ENCODE assay signal across 20 mouse cellular contexts in the genomic region with DNA sequence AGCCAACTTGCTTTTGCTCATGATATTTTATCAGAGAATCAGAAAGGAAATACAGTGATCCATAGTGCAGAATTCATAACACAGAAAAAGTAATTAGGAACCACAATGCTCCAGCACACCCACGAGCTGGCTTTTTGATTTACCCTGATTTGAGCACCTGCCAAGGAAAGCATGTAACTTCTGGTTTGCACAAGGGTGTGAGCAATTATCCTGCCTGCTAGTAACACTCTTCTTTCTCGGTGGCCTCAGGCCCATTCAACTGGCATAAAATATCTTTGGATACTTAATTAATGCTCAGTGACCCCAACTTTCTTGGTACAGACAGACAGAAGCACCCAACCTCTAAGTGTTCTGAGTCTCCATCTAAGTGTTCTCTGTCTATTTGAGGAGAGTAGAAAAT. TPM values are rescaled to one million over a fixed set of nuclear protein-coding genes. Genes with fewer than 3 reads are reported as not detected.
DNase-seq lines count a peak whose midpoint lies in the region; ATAC-seq lines count a peak whose summit lies in the region.
"Had no signal": no experiment of that assay in that cellular context is flagged by ENCODE, and none has a peak within 500 bp of the region (broad histone marks: within the 10 kb centered on the region; RNA-seq: fewer than 3 reads in every experiment).

No protein-coding gene starts in this region.

- H3K4me2 ChIP-seq in embryonic facial prominence, embryonic 14.5 days (ENCODE audit: low read depth, low read length) = no peak overlapping the region
- H3K4me2 ChIP-seq: forebrain, embryonic 12.5 days; heart, embryonic 12.5 days; hindbrain, embryonic 15.5 days had no signal

- H3K9ac ChIP-seq in embryonic facial prominence, embryonic 14.5 days (ENCODE audit: low read depth, low read length) = no peak overlapping the region
- H3K9ac ChIP-seq: forebrain, embryonic 12.5 days; heart, embryonic 12.5 days; hindbrain, embryonic 15.5 days had no signal

- peak; percentile 7 for DNase-seq in embryonic facial prominence, embryonic 14.5 days (ENCODE audit: low spot score)
- DNase-seq in embryonic facial prominence, embryonic 10.5 days (ENCODE audit: low spot score) = no peak
- peak; percentile 46 for DNase-seq in layer of hippocampus, adult 11-12 months (ENCODE audit: low spot score)
- no peak for DNase-seq in layer of hippocampus, adult 9-10 months (ENCODE audit: low spot score)
- DNase-seq in layer of hippocampus, adult 8-10 months (ENCODE audit: low spot score in 2 of 2) = peak; percentile 19 to 33
- DNase-seq in retina, embryonic 14.5 days (ENCODE audit: low spot score) = peak; percentile 48
- DNase-seq in heart, adult 18-20 months = no peak
- no peak for DNase-seq in midbrain, embryonic 10.5 days (ENCODE audit: low spot score)
- DNase-seq: adrenal gland, postnatal 10 days; B cell, adult 2 months; cerebellum, adult 18-20 months; gastrocnemius, postnatal 14 days; heart, postnatal 36 days had no signal

- no peak overlapping the region for H3K4me3 ChIP-seq in embryonic facial prominence, embryonic 14.5 days (ENCODE audit: low read depth, low read length)
- no peak overlapping the region for H3K4me3 ChIP-seq in embryonic facial prominence, embryonic 10.5 days
- H3K4me3 ChIP-seq in midbrain, embryonic 10.5 days = no peak overlapping the region
- H3K4me3 ChIP-seq: forebrain, embryonic 12.5 days; heart, embryonic 12.5 days; hindbrain, embryonic 15.5 days had no signal

- H3K4me1 ChIP-seq in embryonic facial prominence, embryonic 14.5 days (ENCODE audit: control insufficient read depth, insufficient read depth, low read length) = no peaks in the 10 kb centered on the region
- H3K4me1 ChIP-seq in embryonic facial prominence, embryonic 10.5 days = no peaks in the 10 kb centered on the region
- peaks cover 10% of the 10 kb centered on the region for H3K4me1 ChIP-seq in midbrain, embryonic 10.5 days
- H3K4me1 ChIP-seq: heart, embryonic 12.5 days; hindbrain, embryonic 15.5 days had no signal

- WGBS in embryonic facial prominence, embryonic 14.5 days = 56% methylated on average over 2 of the region's 2 CpGs
- WGBS in embryonic facial prominence, embryonic 10.5 days = 79% methylated on average over 2 of the region's 2 CpGs
- WGBS in midbrain, embryonic 10.5 days = 86% methylated on average over 2 of the region's 2 CpGs

- no peaks in the 10 kb centered on the region for H3K27me3 ChIP-seq in embryonic facial prominence, embryonic 14.5 days (replicated peaks; ENCODE audit: control insufficient read depth, insufficient read depth, low read length)
- no peaks in the 10 kb centered on the region for H3K27me3 ChIP-seq in embryonic facial prominence, embryonic 10.5 days (replicated peaks; ENCODE audit: low read depth, poor library complexity, severe bottlenecking)
- no peaks in the 10 kb centered on the region for H3K27me3 ChIP-seq in midbrain, embryonic 10.5 days (ENCODE audit: low read depth, poor library complexity, severe bottlenecking)
- H3K27me3 ChIP-seq: forebrain, embryonic 12.5 days; heart, embryonic 12.5 days; hindbrain, embryonic 15.5 days had no signal

- no peaks in the 10 kb centered on the region for H3K9me3 ChIP-seq in embryonic facial prominence, embryonic 14.5 days (ENCODE audit: control insufficient read depth, low read length)
- no peaks in the 10 kb centered on the region for H3K9me3 ChIP-seq in embryonic facial prominence, embryonic 10.5 days
- H3K9me3 ChIP-seq in midbrain, embryonic 10.5 days (replicated peaks) = no peaks in the 10 kb centered on the region
- H3K9me3 ChIP-seq: forebrain, embryonic 12.5 days; G1E; heart, embryonic 12.5 days; hindbrain, embryonic 15.5 days had no signal

- no peaks in the 10 kb centered on the region for H3K36me3 ChIP-seq in embryonic facial prominence, embryonic 14.5 days (ENCODE audit: control insufficient read depth, insufficient read depth, low read length)
- H3K36me3 ChIP-seq in embryonic facial prominence, embryonic 10.5 days (replicated peaks) = no peaks in the 10 kb centered on the region
- H3K36me3 ChIP-seq in midbrain, embryonic 10.5 days = no peaks in the 10 kb centered on the region
- H3K36me3 ChIP-seq: forebrain, embryonic 12.5 days; G1E; heart, embryonic 12.5 days; hindbrain, embryonic 15.5 days had no signal

- ATAC-seq in embryonic facial prominence, embryonic 14.5 days (ENCODE audit: low read depth) = no peak
- ATAC-seq: CD4-positive, CD25-positive, alpha-beta regulatory T cell, adult 4 months had no signal

- no peak overlapping the region for H3K27ac ChIP-seq in embryonic facial prominence, embryonic 14.5 days (replicated peaks; ENCODE audit: low read depth, low read length)
- no peak overlapping the region for H3K27ac ChIP-seq in embryonic facial prominence, embryonic 10.5 days (replicated peaks)
- H3K27ac ChIP-seq in midbrain, embryonic 10.5 days (replicated peaks) = no peak overlapping the region
- H3K27ac ChIP-seq: forebrain, embryonic 12.5 days; hindbrain, embryonic 15.5 days had no signal

RNA-seq across cellular contexts. Expression of gene Lrrtm1, which starts 57.6 kb away (rescaled TPM):
- polyA plus RNA-seq in embryonic facial prominence, embryonic 14.5 days (2014; fragmentation: Nextera tagmentation; extraction: Ambion mirVana) = 8.9 and 13.0 TPM in 2 replicates
- polyA plus RNA-seq in embryonic facial prominence, embryonic 10.5 days (2016; fragmentation: Nextera tagmentation; extraction: Ambion mirVana) = 3.6 and 4.9 TPM in 2 replicates
- total RNA-seq in layer of hippocampus, adult 8-10 months (2022) = 10 to 100 TPM; 92.6 to 96.6 (median 93.5) TPM
- not detected for total RNA-seq in heart, adult 18-20 months (2021)
- polyA plus RNA-seq in midbrain, embryonic 10.5 days (2016; fragmentation: Nextera tagmentation; extraction: Ambion mirVana) = 8.9 and 11.3 TPM in 2 replicates
- total RNA-seq: G1E; gastrocnemius, adult 18-20 months; heart, adult 8-10 months; heart, postnatal 36 days had no signal
- polyA plus RNA-seq: CD4-positive, CD25-positive, alpha-beta regulatory T cell, adult 4 months; G1E had no signal

Comparison
In these comparisons a context has a peak if more than half of its experiments do, and no peak if none do; other contexts are left out.
1. DNase-seq: peak in embryonic facial prominence, embryonic 14.5 days (single experiment), layer of hippocampus, adult 11-12 months (single experiment), layer of hippocampus, adult 8-10 months (2 of 2) and retina, embryonic 14.5 days (single experiment); none in embryonic facial prominence, embryonic 10.5 days (single experiment), layer of hippocampus, adult 9-10 months (single experiment), heart, adult 18-20 months (0 of 2) and midbrain, embryonic 10.5 days (single experiment).